Mouse (Mus musculus) megakaryocyte-erythroid progenitor cell, adult 5-6 weeks (primary cell): ENCODE data around the gene Entpd6. TPM values are rescaled to one million over a fixed set of nuclear protein-coding genes. Genes with fewer than 3 reads are reported as not detected.

ENCODE experiments used
- ATAC-seq: replicated peaks from 2 replicates; pipeline ENCODE4 v1.8.0; 2016; ENCODE audit warnings: mild to moderate bottlenecking, inconsistent platforms; ENCODE audit not compliant: severe bottlenecking, poor library complexity, low FRiP score, low TSS enrichment
- total RNA-seq, 2 experiments: library from RNA; stranded (forward) in 1 of 2; stranded (reverse) in 1 of 2; fragments of 200-1000, 215-1000 nt in 1 of 2; fragments of >200 nt in 1 of 2; fragmentation: Nextera tagmentation in 1 of 2; gene quantifications; 2 replicates each; pipeline ENCODE4 v1.2.3; 2014 to 2017

The Entpd6 gene
- 21.7 and 24.5 TPM in 2 replicates for total RNA-seq (2014; fragmentation: Nextera tagmentation)
- total RNA-seq (2017): 15.2 and 20.5 TPM in 2 replicates

DNA sequence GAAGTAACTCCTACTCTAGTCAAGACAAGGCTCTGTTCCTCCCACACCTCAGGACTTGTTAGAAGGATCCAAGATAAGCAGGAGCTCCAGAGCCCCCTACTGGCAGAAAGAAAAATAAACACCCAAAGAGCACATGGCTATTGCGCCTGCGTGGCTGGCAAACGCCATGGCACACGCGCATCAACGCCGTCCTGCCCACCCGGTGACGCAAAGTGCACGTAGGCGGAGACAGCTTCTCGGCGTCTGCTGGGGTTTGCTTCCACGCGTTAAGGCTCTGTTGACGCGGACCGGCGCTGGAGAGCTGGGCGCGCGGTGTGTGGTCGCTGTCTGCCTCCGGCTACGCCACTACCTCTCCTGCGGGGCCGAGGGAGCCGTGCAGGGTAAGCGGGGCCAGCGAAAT lies at the start of gene Entpd6:
Gene Entpd6, plus strand, starts transcription at position 189 of the 400 bp plus-strand sequence.
- peak; percentile 94 for ATAC-seq

DNA sequence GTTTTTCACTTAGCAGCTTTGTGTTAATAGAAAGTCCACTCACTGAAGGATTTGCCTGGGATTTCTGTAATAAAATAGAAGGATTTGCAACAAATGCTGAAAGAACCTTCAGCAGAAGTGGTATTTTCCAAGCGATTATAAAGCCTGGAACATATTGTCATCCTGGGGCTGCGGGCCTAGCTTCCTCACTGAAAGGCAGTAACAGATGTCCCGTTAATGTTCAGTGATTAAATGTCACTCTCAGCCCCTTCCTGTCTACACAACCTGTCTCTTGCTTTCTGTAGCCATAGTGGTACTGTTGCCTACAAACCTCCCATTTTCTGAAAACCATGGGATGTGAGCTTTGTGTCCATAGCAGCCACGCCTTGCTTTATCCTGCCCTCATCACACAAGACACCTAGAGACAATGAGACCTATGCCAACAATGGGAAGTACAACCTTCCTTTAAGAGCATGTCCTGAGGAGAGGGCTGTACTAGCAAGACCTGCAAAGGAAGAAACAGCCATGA lies 36.6 kb upstream of the Entpd6 start:
- ATAC-seq: no peak

- ATAC-seq: 0 out of 2 replicates have a peak, but pooled peaks have one; percentile 30
These were observed 12.9 kb upstream of the Entpd6 start for GRCm38 (mm10) chr2:150735756-150736576.

DNA sequence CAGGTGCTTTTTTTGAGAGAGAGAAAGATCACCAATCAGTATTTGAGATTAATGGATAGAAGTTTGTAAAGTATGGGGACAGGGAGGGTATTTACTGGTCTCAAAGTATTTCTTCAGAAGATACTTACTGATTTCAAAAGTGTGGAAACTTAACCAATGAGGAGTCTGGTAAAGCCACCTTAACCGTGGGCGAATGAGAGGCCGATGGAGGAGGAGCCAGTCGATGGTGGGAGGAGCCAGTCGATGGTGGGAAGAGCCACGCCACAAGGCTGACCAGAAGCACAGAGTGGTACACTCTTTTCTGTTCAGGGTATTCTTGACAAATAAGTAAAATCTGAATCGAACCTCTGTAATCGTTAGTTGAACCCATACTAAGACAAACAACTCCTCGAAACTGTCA lies 11.0 kb upstream of the Entpd6 start:
- ATAC-seq: peak; percentile 38; the same call in 1 of the 2 replicates

GRCm38 (mm10) chr2:150740145-150740841 lies 8.5 kb upstream of the Entpd6 start:
- no peak for ATAC-seq

- peak; percentile 60; the same call in 1 of the 2 replicates for ATAC-seq
These were observed 7.4 kb upstream of the Entpd6 start for GRCm38 (mm10) chr2:150741405-150741804.

GRCm38 (mm10) chr2:150745016-150745415 lies 3.8 kb upstream of the Entpd6 start:
- ATAC-seq: no peak

DNA sequence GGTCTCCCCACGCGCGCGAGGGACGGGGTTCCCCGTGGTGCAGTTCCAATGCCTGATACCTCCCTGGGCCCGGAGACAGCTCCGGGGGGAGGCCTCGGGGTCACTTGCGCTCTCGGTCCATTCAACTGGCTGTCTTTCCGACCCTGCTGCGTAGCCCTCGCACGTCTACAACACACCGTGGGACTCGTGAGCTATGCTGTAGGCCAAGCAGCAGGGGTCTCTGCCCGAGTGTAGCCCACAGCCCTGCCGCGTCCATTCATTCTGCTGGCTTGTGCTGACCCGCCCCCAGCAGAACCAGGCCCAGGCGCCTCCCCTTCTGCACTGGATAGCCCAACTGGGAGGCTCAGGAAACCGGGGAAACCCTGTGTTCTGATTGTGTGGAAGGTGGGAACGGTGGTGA lies 441 bp downstream of the Entpd6 start:
- ATAC-seq: peak; percentile 55

DNA sequence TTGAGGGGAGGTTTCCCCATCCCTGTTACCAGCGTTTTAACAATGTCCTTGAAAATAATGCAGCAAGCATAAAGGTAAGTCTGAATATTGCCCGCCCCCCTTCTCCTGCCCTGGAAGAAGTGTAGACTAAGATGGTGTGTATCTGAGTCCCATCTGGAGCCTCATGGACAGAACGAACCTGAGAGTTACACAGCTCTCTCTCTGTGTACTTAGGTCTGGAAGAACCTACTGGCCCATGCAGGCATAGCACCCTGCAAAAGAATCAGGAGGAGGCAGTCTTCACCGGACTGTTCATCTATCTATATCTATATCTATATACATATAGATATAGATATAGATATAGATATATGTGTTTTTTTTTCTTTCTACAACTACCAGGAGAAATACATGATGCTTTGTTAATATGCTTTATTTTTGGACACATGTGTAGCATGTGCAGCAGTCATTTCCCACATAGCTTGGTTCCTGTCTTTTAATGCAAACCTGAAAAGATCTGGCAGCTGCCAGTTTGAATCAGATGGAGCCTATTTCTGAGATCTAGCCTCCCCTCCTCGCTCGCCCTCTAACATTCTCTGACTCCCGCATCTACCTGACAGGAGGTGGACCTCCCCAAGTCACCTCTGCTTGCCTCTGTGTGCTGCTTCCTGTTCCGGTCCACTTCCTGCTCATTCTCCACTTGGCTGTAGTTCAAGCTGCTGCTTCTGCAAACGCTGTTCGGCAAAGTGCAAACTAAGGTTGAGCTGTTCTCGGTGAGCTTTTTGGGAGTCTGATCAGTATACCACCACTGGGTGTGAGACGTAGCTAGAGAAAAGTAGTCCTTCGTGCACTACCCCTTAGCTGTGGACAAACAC lies 1.5 kb downstream of the Entpd6 start:
- ATAC-seq: peak; percentile 70

GRCm38 (mm10) chr2:150755016-150755415 lies 6.2 kb downstream of the Entpd6 start:
- ATAC-seq: no peak

DNA sequence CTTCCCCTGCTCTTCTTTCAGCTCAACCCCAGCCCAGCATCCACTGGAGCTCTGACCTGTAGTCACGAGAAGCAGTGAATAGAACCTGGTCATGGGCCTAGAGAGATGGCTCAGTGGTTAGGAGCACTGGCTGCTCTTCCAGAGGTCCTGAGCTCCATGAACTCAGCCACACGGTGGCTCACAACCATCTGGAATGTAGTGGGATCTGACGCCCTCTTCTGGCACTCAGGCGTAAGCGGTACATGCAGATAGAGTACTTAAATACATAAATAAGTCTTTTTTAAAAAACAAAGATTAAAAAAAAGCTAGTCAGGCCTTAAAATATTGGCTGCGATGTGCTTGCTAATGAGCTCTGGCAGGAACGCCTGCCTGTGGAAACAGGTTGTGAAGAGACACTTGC lies 12.6 kb downstream of the Entpd6 start:
- 0 out of 2 replicates have a peak, but pooled peaks have one; percentile 38 for ATAC-seq

- no peak for ATAC-seq
These were observed 16.8 kb downstream of the Entpd6 start for GRCm38 (mm10) chr2:150765619-150766018.

DNA sequence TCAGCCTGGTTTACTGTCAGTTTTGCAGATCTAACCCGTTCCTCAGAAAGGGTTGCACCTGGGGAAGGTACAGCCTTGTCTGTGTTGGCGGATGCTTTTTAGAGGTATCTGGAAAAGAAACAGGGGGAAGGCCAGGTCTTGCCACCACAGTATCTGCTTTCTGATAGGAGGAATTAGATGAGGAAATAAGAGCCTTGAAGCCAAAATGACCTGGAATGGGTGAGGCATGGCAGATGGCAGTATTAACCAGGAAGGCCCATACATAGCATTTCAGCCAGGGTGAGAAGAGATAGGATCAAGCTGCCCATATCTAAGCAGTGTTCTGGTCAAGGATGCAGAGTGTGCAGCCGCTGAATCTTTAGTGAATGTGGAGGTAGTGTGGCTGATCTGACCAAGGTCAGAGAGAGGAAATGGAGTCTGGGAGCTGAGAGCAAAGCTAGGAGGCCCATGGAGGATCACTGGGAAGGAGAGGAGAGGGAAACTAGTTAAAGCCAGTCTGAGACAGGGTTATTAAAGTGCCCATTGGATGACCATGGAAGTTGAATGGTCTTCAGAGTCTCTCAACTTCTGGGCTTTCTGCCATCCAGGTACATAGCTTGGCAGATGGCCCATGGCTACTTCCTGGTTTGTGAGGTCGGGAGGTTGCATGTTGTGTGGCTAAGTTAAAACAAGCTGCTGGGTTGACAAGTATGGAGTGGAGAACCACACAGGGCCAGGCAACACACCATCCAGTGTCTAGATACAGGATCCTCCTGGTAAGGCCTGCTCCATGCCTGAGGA lies 17.4 kb downstream of the Entpd6 start:
- ATAC-seq: no peak

- ATAC-seq: peak; percentile 84
These were observed 19.8 kb downstream of the Entpd6 start for GRCm38 (mm10) chr2:150768678-150769077.

- ATAC-seq: peak; percentile 12; the same call in 1 of the 2 replicates
These were observed 21.9 kb downstream of the Entpd6 start for GRCm38 (mm10) chr2:150770747-150771146.

GRCm38 (mm10) chr2:150771169-150771568 lies 22.3 kb downstream of the Entpd6 start:
- no peak for ATAC-seq

DNA sequence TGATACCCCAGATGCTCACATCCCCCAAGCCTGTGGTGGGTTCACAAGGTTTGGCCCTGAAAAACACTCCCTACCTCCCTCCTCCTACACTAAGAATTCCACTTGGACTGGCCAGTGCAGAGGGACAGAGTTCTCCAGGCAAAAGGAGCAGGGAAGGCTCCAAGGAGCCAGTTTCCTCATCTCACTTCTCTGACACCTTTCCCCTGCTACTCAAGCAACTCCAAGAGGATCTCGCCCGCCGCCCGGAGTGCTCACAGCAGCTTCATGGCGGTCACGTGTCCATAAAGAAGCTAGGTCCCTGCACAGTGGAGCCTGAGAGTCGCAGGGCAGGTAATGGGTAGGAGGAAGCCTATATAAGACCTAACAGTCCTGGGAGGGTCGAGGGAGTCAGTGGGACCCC lies 23.2 kb downstream of the Entpd6 start:
- no peak for ATAC-seq

DNA sequence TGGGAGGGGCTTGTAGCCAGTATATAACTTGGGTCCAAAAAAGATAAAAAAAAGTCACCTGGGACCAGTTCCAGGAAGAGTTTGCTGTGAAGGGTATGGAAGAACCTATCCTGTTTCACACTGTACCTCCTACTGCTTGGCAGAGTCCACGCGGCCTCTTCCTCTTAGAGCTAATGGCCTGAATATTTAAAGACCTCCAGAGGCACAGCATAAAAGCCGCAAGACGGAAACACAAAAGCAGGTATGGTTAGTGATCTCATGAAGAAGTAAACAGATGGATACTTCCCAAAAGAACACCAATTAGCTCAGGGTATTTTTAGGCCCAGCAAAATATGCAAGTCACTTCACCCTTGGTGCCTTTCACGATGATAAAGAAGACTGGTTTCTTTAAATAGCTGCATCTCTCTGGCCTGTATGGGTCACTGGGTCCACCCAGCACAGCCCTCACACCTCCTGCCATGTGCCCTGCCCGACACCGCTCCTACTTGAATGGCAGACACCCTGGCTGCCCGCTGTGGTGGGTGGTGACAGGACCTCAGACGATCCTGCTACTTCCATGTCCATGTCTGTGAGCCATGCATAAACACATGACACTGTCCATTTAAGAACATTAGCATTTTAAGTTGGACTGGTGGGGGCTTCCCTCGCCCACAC lies 23.8 kb downstream of the Entpd6 start:
- ATAC-seq: peak; percentile 37
